Mouse (Mus musculus): ENCODE measurements around the gene Cuedc1.

DNA sequence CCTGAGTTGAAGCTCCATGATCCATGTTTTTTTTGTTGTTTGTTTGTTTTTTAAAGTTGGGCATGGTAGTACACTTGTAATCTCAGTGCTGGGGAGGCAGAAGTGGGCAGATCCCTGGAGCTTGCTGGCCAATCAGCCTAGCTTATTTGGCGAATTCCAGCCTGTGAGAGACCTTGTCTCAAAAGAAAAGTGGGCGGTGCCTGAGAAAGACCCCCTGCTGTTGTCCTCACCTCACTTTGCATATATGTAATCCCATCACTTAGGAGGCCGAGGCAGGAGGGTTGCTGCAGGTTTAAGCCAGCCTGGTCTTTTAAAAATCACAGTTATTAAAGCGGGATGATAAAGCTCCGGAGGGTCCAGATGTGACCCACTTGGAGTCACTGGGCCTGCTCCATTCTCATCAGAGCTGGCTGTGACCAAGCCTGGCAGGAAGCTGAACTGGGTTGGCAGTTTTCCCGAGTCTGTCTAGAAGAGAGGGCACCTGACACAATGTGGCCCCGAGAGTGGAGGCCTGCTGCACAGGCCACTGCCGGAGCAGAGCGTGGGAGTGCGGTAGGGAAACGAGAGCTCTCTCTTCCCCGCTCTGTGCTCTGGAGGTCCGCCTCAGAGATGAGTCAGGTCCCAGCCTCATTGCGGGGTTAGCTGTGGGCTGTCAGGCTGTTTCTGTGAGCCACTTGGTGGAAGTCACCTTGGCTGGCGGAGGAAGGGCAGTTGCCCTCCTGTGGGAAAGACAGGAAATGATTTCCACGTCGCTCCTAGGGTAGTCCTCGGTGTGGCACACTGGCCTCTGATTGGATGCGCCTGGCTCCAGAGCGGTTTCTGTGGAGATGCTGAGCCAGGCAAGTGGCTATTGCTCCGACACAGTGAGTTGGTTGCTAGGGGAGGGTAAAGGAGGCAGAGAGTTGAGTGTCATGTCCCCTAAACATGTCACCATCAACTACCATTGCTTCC, 117.3 kb downstream of the Cuedc1 start:
- TF ChIP-seq CTCF (IDR thresholded peaks at IDR 0.05; ENCODE audit: extremely low read depth, insufficient read depth, insufficient read length, insufficient replicate concordance): no peak
- TF ChIP-seq POLR2A (IDR thresholded peaks at IDR 0.05; ENCODE audit: low read depth, low read length): no peak

Measured in spleen, adult 2 months (tissue).